Mouse (Mus musculus) frontal cortex, postnatal 36 days (tissue): ENCODE results near the gene Syce1.
"Not testable (repeated sequence)": the region's sequence is repeated elsewhere in the genome, so short reads cannot be mapped to it uniquely, and the experiment has no call there.

Source experiments
- DNase-seq, 2 experiments: peaks; one replicate each; pipeline ENCODE4 v3.0.0; 2022; ENCODE audit warnings: low spot score in 2 of 2

The Syce1 gene

DNA sequence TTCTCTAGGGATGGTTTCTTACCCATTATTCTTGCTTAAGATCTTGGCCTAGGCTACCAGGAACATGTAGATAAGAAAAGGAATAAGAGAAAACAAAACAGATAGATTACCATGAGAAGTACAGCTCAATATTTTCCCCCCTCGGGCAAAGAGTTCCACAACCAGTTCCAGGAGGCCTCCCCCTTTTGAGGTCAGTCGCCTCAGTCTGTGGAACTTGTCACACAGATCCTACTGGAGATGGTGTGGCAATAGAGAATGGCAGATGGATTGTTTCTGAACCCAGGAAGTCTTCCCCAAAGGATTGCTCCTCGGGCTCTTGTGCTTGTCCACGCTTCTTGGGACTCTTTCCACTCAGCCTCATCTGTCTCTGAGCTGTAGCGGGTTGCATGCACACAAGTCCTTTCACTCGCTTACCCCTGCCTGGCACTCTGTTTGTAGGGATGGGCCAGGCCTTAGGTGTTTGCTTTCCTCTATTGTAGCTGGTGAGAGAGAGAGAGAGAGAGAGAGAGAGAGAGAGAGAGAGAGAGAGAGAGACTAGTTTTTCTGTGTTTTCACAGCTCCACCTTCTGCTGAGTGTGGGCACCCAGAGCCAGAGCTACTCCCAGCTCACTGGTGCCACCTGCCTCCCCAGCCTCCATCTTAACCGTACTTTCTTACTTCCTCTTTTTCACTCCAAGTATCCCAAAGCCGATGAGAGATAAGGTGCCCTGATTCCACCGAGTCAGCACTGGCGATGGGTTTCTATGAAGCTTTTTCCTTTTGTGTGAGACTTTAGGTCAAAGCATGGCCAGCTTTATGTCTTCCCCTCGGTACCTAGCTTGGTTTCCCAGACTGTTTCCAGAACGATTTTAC is 21.5 kb downstream of the Syce1 start:
- no peak for DNase-seq

DNA sequence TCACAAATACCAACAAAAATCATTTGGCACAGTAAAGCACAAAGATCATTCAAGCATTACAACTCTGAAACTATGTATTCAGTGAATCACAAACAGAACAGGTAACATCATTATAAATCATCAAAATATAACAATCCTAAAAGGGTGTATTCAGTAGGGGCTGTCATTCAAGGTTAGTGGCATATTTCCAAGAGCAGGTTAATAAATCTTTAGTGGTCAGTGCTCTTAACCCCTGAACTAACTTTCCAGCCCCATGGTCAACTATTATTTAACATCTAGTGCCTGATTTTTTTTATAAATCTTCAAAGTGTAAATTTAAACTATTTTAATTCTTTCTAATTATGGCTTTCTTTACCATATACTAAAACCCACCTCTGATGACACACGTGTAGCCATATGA is 22.3 kb downstream of the Syce1 start:
- not testable (repeated sequence) for DNase-seq

DNA sequence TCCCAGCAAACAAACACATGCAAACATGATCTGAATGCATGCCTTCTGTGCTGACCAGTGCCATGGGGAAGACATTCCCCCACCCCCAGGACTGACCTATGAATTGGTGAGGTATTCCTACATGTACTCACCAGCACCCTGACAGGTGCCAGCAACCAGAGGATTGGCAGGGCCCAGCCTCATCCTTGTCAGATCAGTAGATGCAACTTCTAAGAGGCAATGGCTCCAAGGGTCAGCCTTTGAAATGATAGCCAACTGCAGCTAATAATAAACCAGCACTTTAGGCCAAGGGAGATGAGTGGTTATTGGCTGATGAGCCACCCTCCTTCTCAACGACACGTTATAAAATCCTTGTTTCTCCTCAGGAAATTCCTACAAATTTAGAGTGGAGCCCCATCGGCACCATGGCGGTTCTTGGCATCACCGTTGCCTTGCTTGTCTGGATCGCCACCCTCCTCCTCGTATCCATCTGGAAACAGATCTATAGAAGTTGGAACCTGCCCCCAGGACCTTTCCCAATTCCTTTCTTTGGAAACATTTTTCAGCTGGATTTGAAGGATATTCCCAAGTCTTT is 24.1 kb downstream of the Syce1 start, which contains the start of gene Cyp2e1:
TSS of gene Cyp2e1 (plus strand) at position 293 of the 574 bp plus-strand sequence.
- DNase-seq, result no peak

DNA sequence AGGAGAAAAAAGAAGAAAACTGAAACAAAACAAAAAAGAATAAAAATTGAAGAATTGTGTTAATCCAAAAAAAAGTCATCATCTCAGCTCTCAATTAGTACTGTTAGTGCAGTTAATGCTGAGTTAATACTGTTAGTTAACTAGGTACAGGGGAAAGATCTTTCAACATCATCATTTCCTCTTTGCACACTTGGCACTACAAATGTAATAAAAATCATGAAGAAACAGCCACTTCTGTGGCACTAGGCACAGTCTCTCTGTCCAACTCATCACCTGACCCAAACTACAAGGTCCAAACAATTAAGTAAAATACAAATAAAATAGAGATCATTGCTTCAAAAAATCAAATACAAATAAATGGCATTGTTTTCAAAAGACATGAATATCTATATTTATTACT is 27.0 kb downstream of the Syce1 start:
- DNase-seq, result no peak

DNA sequence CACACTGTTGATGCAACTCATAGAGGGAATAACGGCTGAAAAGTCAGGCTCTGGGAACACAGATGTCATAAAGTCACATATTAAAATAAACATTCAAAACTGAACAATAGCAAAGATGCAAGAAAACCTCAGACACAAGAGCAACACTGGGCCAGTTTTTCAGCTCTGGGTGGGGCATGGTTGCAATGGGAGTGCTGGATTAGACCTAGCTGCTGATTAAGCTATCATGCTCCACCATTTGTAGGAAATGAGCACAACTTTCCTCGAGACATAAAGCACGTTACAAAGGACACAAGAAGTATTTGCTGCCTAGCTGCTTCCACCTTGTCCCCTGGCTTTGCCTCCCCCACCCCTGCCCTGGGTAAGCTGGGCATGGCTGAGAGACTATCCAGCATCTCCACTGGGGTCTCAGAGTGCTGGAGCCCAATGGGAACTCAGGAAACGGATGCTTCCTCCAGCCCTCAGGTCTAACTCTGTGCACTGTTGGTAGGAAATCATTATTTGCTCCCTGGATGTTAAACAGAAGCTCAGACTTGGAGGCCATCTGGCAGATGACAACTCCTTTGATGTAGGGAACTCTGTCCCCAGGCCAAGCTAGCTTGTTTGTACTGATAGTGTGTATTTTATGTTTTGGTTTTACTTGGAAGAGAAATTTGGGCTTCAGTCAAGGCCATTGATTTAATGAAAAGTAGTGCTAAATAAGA is 31.3 kb downstream of the Syce1 start:
- no peak for DNase-seq

DNA sequence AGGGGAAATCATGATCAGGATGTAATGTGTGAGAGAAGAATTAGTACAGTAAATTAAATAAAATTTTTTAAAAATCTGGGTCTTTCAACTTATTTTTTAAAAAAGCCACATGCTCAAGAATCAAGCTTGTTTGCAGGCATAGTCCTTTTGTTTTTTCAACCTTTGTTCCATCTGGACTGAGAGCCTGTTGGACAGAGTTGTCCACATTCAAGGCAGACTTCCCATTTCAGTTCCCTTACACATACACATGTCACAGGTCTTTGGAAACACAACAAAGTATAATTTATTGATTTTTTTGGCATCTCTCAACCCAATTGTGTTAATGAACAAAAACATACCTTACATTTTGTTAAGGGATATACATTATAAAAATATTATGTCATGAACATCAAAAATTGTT is 33.1 kb downstream of the Syce1 start:
- DNase-seq, result no peak

DNA sequence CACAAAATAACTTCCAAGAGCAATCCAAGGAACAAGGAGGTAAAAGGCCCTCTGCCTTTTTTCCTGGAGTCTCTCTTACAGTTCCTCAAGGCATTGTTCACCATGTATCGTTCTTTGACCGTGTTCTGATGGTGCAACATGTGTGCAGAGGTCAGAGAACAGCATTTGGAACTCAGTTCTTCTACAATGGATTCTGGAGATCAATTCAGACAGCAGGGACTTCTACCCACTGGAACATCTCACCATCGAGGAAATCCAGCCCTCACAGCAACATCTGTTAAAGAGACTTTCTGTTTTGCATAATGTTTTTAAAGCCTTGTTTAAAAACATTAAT is 38.9 kb downstream of the Syce1 start:
- DNase-seq, result no peak

DNA sequence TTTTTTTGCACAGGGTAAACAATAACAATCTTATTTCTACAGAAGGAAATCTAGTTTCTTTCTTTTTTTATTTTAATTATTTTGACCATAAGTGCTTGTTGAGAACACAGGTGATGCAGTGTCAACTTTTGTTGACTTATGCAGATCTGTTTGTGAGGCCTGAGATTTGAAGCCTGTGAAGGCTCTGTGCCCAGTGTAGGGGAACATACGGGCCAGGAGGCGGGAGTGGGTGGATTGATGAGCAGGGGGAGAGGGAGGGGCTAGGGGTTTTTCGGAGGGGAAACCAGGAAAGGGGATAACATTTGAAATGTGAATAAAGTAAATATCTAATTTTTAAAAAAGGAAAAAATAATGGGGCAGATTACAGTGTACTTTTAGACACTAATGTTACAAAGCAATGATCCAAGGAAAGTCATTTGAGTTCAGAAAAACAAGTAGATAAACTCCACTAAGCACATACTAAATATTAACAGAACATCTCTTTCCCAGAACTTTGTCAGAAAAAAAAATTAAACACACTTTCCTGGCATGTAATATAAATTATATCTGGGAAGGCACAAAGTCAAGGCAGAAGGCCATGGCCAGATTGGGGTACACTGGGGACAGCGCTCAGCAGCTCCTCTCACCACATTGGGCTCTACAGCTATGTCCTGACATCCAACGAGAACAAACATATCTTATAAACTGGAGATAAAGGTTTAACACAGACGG is 39.4 kb downstream of the Syce1 start:
- DNase-seq, result no peak

DNA sequence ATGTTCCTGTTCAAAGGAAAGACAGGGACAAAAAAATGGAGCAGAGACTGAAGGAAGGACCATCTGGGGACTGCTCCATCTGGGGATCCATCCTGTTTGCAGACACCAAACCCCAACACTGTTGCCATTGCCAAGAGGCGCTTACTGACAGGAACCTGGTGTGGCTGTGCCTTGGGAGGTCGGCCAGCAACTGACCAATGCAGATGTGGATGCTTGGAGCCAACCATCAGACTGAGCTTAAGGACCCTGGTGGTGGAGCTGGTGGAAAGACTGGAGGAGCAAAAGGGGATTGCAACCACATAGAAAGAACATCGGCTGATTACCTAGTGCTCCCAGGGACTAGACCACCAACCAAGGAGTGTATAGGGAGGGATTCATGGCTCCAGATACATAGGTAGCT is 40.2 kb downstream of the Syce1 start:
- DNase-seq, result no peak

DNA sequence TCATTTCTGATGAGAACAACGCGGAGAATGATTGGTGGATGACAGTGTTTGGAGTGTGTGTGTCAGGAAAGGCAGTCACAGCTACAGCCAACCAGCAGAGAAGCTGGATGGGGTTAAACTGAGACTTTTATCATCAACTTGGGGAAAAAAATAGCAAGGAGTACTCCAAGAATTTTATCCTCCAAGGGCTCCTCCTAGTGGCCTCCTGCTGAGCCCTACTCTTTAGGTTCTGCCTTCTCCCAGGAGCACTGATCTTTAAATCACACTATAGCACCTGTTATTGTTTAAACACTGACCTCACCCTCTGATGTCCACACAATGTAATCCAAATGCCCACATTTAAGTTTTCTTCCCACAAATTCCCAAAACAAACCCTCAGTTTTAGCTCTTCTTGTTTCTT is 54.5 kb downstream of the Syce1 start:
- DNase-seq, result no peak
